Mouse (Mus musculus) brain, embryonic 14.5 days (tissue): ENCODE measurements around the gene Ptchd1. TPM values are rescaled to one million over a fixed set of nuclear protein-coding genes. Genes with fewer than 3 reads are reported as not detected.

Experiments used
- DNase-seq: peaks from one replicate; pipeline ENCODE4 v3.0.0-alpha.2; 2011; ENCODE audit warnings: low read depth
- CTCF ChIP-seq: fragments of 200-500 bp; IDR thresholded peaks from 2 replicates; pipeline ENCODE4 v1.5.1; 2012; ENCODE audit warnings: inconsistent platforms, mild to moderate bottlenecking, moderate library complexity, borderline replicate concordance; ENCODE audit not compliant: insufficient read depth, insufficient read length; ENCODE audit errors: extremely low read depth
- POLR2A ChIP-seq: fragments of 200-500 bp; IDR thresholded peaks from 2 replicates; pipeline ENCODE4 v1.6.1; 2012; ENCODE audit warnings: mild to moderate bottlenecking, inconsistent platforms, borderline replicate concordance; ENCODE audit not compliant: poor library complexity, insufficient read depth, insufficient read length, severe bottlenecking; ENCODE audit errors: extremely low read depth
- polyA plus RNA-seq: library from polyadenylated mRNA; depleted of rRNA; stranded (reverse); fragments of >200 nt; gene quantifications from 2 replicates; pipeline ENCODE4 v1.2.3, GENCODE M21; 2012; rRNA removed

The Ptchd1 gene
- 2.1 and 6.6 TPM in 2 replicates for polyA plus RNA-seq

DNA sequence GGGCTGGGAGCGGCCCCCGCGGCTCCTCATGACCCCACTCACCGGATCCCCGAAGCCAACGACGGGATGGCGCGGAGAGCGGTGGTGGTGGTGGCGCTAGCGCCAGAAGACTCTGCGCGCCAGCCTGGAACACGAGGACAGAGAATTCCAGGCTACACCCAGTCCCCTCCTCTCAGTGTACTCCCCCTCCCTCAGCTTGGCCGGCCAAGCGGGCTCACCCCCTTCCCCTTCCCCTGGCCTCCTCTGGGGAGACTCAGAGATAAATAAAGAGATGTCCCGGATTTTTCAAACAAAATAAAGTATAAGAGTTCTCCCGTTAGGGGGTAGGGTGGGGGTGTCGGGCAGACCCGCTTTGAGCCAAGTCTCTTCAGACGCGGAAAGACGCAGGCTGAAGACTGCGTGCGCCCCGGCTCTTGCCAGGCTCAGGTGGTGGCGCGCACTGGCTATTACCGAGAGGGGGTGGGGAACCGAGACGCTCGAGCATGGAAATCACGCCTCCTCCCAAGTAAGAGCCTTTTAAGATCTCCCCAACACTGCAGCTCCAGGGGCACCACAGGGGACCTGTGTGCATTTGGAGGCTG is at the start of gene Ptchd1:
Gene Ptchd1, minus strand, starts transcription at position 114 of the 581 bp plus-strand sequence.
- peak; percentile 55 for DNase-seq
- TF ChIP-seq POLR2A (no peak), CTCF (no peak)

GRCm38 (mm10) chrX:155657971-155658370 is 34.4 kb upstream of the Ptchd1 start:
- no peak for TF ChIP-seq POLR2A
- TF ChIP-seq CTCF: no peak
- no peak for DNase-seq

DNA sequence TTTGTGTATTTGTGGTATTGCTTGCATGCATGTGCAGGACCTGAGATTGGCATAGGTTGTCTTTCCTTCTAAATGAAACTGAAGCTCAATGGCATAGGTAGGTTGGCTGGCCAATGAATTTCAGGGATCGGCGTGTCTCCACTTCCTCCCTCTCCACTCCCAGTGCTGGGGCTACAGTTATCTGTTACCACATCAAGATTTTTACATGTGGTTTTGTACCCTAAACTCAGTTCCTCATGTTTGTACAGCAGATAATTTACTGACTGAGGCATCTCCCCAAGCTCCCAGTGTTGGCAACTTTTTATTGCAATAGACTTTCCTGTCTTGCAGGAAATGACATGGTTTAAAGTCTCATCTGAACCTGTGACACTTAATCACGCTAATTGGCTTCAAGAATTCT is 22.4 kb upstream of the Ptchd1 start:
- TF ChIP-seq POLR2A: no peak
- no peak for TF ChIP-seq CTCF
- DNase-seq: no peak

- TF ChIP-seq POLR2A (no peak), CTCF (peak; percentile 58; the same call in 1 of the 2 replicates)
- peak; percentile 31 for DNase-seq
These were observed 20.4 kb upstream of the Ptchd1 start for GRCm38 (mm10) chrX:155643975-155644374.

- peak; percentile 49 for DNase-seq
- TF ChIP-seq POLR2A (no peak), CTCF (no peak)
These were observed 2.1 kb upstream of the Ptchd1 start for GRCm38 (mm10) chrX:155625671-155626196.

DNA sequence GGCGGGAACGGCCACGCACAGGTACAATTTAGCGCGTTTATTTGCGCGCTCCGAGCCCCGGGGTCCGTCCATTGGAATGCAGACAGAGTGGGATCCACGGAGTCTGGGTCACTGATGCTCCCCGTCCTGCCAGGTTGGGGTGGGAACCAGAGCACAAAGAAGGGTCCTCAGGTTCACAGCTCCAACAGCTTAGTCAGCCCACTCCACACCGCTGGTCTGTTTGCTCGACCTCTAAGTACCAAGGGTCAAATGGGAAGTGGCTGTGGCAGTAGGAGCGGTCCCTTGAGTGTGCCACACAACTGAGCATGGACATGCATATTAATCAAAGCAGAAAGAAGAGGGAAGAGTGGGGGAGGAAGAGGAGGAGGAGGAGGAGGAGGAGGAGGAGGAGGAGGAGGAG is 1.3 kb upstream of the Ptchd1 start:
- no peak for TF ChIP-seq POLR2A
- no peak for TF ChIP-seq CTCF
- peak; percentile 10 for DNase-seq

DNA sequence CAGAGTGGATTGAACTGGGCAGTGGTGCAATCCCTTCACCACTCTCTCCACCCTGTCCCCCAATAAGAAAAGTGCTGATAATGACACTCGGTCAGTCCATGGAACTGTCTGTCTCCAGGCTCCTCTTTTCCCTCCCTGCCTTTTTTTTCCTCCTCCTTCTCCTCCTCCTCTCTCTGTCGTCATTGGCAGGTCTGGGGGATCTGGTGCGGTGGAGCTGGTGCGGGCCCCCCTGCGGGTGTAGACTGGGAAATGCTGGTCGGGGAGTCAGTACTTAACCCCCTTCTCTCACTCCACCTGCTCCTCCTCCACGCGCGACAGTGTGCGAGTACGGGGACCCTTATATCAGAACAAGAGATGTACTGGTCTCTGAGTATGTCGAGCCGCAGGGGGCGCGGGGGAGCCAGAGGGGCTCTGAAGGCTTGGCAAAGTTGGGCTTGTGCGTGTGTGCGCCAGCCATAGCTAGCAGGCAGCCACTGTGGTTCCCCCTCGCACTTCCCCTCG is 777 bp upstream of the Ptchd1 start, which contains the start of gene Gm15155:
Gene Gm15155, plus strand, starts transcription at position 401 of the 501 bp plus-strand sequence.
- peak; percentile 50 for DNase-seq
- TF ChIP-seq CTCF (no peak), POLR2A (no peak)

DNA sequence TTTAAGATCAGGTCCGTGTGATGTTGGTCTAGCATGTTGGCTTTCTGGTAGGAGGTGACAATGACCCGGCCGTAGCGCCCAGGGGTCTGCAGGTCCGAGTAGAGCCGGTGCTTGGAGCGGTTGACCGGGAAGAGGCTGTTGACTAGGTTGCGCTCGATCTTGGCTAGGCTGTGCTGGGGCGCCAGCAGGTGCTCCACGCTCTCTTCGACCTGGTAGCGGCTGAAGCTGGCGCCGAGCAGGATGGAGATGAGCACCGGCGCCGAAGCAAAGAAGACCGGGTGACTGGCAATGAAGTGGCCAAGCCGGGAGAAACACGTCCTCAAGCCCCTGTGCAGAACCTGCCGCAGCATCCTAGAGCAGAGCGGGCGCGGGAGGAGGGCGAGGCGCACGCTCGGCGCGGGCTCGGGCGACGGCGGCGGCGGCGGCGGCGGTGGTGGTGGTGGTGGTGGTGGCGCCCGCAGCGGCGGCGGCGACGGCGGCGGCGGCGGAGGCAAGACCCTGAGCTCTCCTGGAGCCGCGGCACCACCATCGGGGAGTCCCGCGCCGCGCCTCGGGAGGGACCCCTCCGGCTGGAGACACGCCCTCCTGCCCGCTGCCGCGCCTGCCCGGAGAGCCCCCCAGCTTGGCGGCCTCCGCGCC is 534 bp downstream of the Ptchd1 start:
- DNase-seq: peak; percentile 48

DNA sequence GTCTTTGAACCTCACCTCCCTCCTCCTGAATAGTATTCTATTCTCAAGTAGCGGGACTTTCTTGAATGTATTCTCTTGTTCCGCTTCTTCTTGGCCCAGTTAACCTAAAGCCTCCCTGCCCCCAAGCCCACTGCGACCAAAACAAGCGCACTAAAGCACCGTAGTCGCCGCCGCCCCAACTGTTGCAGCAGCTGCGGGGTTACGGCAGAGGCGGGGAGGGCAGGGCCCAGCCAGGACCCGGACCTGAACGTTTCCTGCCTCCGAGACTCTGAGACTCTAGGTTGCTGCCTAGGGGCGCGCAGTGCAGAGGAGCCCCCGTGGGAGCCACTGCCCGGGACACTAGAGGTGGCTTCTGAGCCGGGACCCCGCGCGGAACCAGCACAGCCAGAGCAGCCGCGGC is 1.1 kb downstream of the Ptchd1 start:
- TF ChIP-seq CTCF: no peak
- no peak for TF ChIP-seq POLR2A
- no peak for DNase-seq

More for the DNA sequence above, 534 bp downstream of the Ptchd1 start:
- TF ChIP-seq POLR2A (no peak), CTCF (no peak)

- no peak for TF ChIP-seq CTCF
- no peak for TF ChIP-seq POLR2A
- DNase-seq: no peak
These were observed 22.4 kb downstream of the Ptchd1 start for GRCm38 (mm10) chrX:155601196-155601595.

DNA sequence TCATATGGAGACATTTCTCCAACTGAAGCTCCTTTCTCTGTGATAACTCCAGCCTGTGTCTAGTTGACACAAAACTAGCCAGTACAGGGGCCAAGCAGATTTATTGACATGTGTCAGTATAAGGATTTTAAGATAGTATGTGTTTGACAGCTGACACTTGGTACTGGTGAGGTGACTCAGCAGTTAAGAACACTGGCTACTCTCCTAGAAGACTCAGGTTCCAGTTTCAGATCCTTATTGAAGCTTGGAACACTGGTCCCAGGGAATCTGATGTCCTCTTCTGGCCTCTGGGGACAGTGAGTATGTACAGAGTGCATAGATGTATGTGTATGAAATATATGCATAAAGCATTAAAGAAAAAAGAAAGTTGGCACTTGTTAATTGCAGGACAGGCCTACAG is 27.2 kb downstream of the Ptchd1 start:
- TF ChIP-seq POLR2A (no peak), CTCF (no peak)
- DNase-seq: no peak
